Mouse (Mus musculus): ENCODE results near the gene Tssk1. TPM values are rescaled to one million over a fixed set of nuclear protein-coding genes. Genes with fewer than 3 reads are reported as not detected.

The Tssk1 gene
- 0.67 TPM in 1 of 3 replicates, not detected in the others for total RNA-seq (2017)

DNA sequence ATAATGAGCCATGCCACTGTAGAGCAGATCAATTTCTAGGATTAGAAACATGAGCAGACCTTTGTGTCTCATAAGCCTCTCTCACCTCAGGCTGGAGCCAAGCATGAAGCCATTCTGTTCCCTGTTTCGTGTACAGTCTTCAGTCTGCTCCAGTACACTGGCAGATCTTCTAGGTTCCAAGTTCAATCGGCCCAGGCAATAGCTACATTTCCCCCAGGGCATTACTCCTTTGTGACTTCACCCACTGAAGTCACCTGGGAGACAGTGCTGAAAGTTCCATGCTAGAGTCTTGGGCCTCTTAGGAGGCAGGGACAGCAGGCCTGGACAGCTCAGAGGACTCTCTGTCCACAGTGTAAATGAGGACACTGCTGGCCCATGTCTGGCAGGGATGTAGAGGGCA, at the start of gene Tssk1:
Gene Tssk1, plus strand, starts transcription at position 301 of the 400 bp plus-strand sequence.
- ATAC-seq (replicated peaks; ENCODE audit: insufficient number of reproducible peaks, low FRiP score, low TSS enrichment, poor library complexity, severe bottlenecking): no peak

DNA sequence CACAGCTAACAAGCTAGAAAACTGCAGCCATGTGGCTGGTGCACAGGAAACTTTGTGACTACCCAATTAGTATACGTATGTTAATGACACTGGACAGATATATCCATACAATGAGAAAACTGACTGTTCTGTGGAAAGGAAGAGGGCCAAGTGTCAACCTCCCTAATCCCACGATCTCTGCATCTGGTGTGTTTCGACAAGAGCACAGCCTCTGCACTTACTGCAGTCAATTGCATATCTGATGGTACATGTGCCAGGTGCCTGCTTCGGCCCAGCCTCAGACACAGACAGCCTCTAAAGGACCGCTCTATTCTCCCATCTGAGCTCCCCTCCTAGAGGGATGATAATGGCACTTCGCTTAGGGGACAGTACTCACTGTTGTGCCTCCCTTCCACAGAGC, 45.6 kb upstream of the Tssk1 start:
- no peak for ATAC-seq (replicated peaks; ENCODE audit: insufficient number of reproducible peaks, low FRiP score, low TSS enrichment, poor library complexity, severe bottlenecking)

DNA sequence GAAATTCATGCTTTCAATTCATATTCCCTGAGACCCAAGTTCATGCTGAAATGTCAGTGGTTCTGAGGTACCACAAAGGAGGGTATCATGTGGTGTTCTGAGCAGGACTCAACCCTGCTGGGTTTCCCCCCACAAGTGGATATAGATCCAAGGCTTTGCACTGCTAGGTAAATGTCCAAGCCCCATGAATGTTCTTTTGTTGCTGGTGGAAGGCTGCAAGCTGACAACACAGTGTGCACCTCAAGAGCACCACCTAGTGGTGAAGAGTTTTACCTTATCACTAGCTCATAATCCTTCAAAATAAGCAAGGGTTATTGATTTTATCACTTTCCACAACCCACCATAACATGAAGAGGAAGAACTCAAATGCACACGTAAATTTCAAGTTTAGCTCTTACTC, 45.1 kb upstream of the Tssk1 start:
- ATAC-seq (replicated peaks; ENCODE audit: insufficient number of reproducible peaks, low FRiP score, low TSS enrichment, poor library complexity, severe bottlenecking): peak; percentile 59; the same call in 1 of the 2 replicates

GRCm38 (mm10) chr16:17849486-17849885, 44.5 kb upstream of the Tssk1 start:
- ATAC-seq (replicated peaks; ENCODE audit: insufficient number of reproducible peaks, low FRiP score, low TSS enrichment, poor library complexity, severe bottlenecking): no peak

GRCm38 (mm10) chr16:17851331-17851730, 42.7 kb upstream of the Tssk1 start:
- no peak for ATAC-seq (replicated peaks; ENCODE audit: insufficient number of reproducible peaks, low FRiP score, low TSS enrichment, poor library complexity, severe bottlenecking)

DNA sequence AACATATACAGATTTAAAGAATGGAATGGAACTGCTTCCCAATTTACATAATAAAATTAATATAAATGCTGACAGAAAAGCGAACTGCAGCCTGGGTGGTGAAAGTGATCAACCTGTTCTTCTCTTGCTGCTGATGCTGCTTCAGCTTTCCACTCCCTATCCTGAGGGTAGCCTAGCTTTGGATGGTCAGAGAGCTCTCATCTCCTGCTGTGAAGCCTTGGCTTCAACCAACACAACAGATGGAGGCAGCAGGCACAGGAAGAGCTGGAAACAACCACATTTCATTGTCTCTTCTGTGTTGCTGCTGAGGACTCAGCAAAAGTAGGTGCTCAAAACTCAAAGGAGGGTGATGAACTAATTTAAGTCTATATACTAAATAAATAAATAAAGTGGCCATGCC, 42.2 kb upstream of the Tssk1 start:
- ATAC-seq (replicated peaks; ENCODE audit: insufficient number of reproducible peaks, low FRiP score, low TSS enrichment, poor library complexity, severe bottlenecking): no peak

DNA sequence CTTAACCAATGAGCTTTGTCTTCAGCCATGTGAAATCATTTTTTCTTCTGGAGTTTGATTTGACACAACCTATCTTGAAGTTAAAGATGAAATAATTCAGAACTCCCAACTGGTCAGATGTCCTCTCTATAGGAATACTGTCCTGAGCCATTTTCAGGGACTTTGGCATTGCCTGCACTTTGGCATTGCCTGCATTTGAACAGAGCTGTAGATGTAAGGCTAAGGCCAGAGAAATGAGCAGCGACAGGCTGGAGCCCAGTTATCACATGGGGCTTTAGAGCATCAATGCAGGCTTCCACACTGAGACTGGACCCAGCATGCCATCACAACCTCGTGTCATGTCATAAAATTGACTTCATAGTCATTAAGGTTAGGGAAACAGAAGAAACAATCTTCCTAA, 40.8 kb upstream of the Tssk1 start:
- no peak for ATAC-seq (replicated peaks; ENCODE audit: insufficient number of reproducible peaks, low FRiP score, low TSS enrichment, poor library complexity, severe bottlenecking)

- no peak for ATAC-seq (replicated peaks; ENCODE audit: insufficient number of reproducible peaks, low FRiP score, low TSS enrichment, poor library complexity, severe bottlenecking)
These were observed 36.9 kb upstream of the Tssk1 start for GRCm38 (mm10) chr16:17857157-17857556.

GRCm38 (mm10) chr16:17858592-17858991, 35.4 kb upstream of the Tssk1 start:
- no peak for ATAC-seq (replicated peaks; ENCODE audit: insufficient number of reproducible peaks, low FRiP score, low TSS enrichment, poor library complexity, severe bottlenecking)

- no peak for ATAC-seq (replicated peaks; ENCODE audit: insufficient number of reproducible peaks, low FRiP score, low TSS enrichment, poor library complexity, severe bottlenecking)
These were observed 28.7 kb upstream of the Tssk1 start for GRCm38 (mm10) chr16:17865293-17865692.

DNA sequence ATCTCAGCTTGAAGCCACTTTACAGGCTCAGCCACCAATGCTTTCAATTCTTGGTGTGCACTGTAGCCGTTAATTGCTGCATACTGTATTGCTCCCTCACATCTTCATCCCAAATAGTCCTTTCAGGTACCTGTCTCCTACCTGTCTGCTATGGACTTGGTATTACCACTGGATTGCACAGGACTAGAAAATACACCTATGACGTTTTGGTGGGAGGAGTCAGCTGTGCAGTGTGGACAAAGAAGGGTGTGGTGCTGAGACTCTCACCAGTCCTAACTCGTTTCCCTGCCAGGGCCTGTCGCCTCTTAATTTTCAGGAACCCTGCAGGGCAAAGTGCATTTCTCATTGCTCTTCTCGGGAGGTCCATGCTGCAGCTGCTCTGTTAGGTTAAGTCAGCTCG, 28.3 kb upstream of the Tssk1 start:
- ATAC-seq (replicated peaks; ENCODE audit: insufficient number of reproducible peaks, low FRiP score, low TSS enrichment, poor library complexity, severe bottlenecking): no peak

- ATAC-seq (replicated peaks; ENCODE audit: insufficient number of reproducible peaks, low FRiP score, low TSS enrichment, poor library complexity, severe bottlenecking): no peak
These were observed 22.8 kb upstream of the Tssk1 start for GRCm38 (mm10) chr16:17871248-17871647.

GRCm38 (mm10) chr16:17872995-17873394, 21.0 kb upstream of the Tssk1 start:
- no peak for ATAC-seq (replicated peaks; ENCODE audit: insufficient number of reproducible peaks, low FRiP score, low TSS enrichment, poor library complexity, severe bottlenecking)

GRCm38 (mm10) chr16:17875174-17875573, 18.8 kb upstream of the Tssk1 start:
- no peak for ATAC-seq (replicated peaks; ENCODE audit: insufficient number of reproducible peaks, low FRiP score, low TSS enrichment, poor library complexity, severe bottlenecking)

- no peak for ATAC-seq (replicated peaks; ENCODE audit: insufficient number of reproducible peaks, low FRiP score, low TSS enrichment, poor library complexity, severe bottlenecking)
These were observed 17.9 kb upstream of the Tssk1 start for GRCm38 (mm10) chr16:17876096-17876495.

GRCm38 (mm10) chr16:17879571-17879970, 14.5 kb upstream of the Tssk1 start:
- ATAC-seq (replicated peaks; ENCODE audit: insufficient number of reproducible peaks, low FRiP score, low TSS enrichment, poor library complexity, severe bottlenecking): no peak

DNA sequence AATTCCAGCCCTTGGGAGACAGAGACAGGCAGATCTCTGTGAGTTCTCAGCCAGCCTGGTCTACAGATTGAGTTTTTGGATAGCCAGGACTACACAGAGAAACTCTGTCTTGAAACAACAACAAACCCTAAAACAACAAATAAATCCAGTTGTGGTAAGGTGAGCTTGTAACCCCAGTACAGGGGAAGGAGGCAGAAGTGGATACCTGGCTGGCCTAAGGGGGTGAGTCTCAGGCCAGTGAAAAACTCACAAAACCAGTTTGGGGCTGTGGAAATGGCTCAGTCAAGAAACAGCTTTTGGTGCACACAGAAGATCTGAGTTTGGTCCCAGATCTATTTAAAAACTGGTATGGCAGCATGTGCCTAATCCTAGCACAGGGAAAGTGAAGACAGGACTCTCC, 11.8 kb upstream of the Tssk1 start:
- no peak for ATAC-seq (replicated peaks; ENCODE audit: insufficient number of reproducible peaks, low FRiP score, low TSS enrichment, poor library complexity, severe bottlenecking)

- ATAC-seq (replicated peaks; ENCODE audit: insufficient number of reproducible peaks, low FRiP score, low TSS enrichment, poor library complexity, severe bottlenecking): no peak
These were observed 9.9 kb upstream of the Tssk1 start for GRCm38 (mm10) chr16:17884116-17884515.

GRCm38 (mm10) chr16:17889689-17890341, 4.2 kb upstream of the Tssk1 start:
- ATAC-seq (replicated peaks; ENCODE audit: insufficient number of reproducible peaks, low FRiP score, low TSS enrichment, poor library complexity, severe bottlenecking): no peak

DNA sequence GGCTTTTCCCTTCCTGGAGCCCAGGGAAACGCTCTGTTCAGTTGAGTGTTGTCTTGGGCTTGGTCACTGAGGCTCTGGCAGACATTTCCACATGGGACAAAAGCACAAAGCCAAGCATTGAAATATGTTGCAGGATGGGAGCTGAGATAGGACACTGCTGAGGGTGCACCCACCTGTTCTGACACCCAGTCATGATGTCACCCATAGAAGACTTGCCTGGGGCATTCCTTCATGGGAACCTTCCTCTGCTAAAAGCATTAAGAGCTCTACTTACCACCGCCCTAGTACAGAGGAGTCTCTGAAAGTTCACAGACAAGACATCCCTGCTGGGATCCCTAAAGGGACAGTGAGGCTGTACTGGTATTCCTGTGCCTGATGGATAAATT, 3.7 kb upstream of the Tssk1 start:
- ATAC-seq (replicated peaks; ENCODE audit: insufficient number of reproducible peaks, low FRiP score, low TSS enrichment, poor library complexity, severe bottlenecking): no peak

Measured in monocyte, adult 5-6 weeks (primary cell).